Mouse (Mus musculus): Measurements from ENCODE around the gene Tspan4. TPM values are rescaled to one million over a fixed set of nuclear protein-coding genes. Genes with fewer than 3 reads are reported as not detected.
"Not testable (repeated sequence)": the region's sequence is repeated elsewhere in the genome, so short reads cannot be mapped to it uniquely, and the experiment has no call there.

Tspan4 gene
- polyA plus RNA-seq, 1 experiment from 2014 or later, result 38.7 TPM

DNA sequence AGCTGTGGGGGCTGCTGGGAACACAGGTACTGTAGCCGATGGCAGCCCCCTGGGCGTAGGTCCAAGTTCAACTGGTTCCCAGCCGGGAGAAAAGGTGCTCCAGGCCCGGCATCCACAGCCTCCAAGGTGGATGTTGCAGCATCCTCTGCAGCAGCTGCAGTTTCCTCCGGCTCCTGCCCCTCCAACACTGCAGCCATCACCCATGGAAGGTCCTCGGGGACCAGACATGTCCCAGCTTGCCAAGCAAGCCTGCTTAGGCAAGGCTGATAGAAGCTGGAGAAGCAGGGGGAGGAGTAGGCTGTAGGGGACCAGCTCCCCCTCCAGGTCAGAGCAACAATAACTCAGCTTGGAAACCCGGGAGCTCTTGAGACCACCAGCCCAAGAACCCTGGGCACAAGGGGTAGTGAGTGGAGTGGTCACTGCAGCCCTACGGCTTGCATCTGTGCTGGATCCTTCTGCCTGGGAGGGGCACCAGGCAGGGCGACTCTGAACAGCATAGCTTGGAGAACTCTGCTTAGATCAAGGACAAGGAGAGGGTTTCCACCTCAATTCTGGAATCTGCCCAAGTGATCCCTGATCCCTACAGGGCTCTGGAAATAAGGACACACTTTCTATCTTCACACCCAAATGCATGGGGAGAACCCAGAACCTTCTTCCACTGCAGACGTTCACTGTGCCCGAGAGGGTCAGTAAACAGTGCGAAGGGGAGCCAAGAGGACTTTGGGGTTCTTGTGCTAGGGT, 31.8 kb upstream of the Tspan4 start:
- no peaks in the 10 kb centered on the region for H3K9me3 ChIP-seq (replicated peaks)
- H3K4me1 ChIP-seq, result peaks cover 54% of the 10 kb centered on the region
- peak overlapping the region; percentile 85 for H3K27ac ChIP-seq (replicated peaks)
- peak; percentile 60 for DNase-seq (ENCODE audit: low spot score)
- peaks cover 44% of the 10 kb centered on the region for H3K36me3 ChIP-seq
- WGBS, result 29% methylated on average over 12 of the region's 12 CpGs
- peak overlapping the region; percentile 58 for H3K4me3 ChIP-seq
- H3K27me3 ChIP-seq (ENCODE audit: low read depth, poor library complexity, severe bottlenecking), result no peaks in the 10 kb centered on the region

DNA sequence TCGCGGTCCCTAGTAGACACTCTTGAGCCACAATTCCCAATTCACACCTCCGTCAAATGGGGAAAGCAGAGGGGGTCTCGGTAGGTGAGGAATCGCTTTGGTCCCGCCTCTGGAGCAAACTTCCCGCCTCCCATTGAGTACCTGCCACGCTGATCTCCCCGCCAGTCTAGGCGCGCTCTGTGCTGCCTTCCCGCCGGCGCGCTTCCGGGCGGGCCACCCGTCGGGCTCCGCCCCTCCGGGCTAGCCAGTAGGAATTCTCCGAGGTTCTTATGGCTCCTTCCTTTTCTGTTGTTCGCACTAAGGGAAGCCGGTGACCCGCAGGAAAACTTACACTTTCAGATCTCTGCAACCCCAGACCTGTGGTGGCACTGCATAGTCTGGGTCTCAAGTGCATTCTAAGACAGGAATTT, 31.2 kb upstream of the Tspan4 start, which contains the start of gene Pidd1:
Gene Pidd1, minus strand, starts transcription at position 198 of the 410 bp plus-strand sequence.
- Histone ChIP-seq H3K4me3 (peak within 1 kb of the TSS; percentile 58), H3K27ac (replicated peaks) (peak within 1 kb of the TSS; percentile 85), H3K27me3 (ENCODE audit: low read depth, poor library complexity, severe bottlenecking) (no peaks in the 10 kb centered on the region), H3K36me3 (peaks cover 44% of the 10 kb centered on the region), H3K4me1 (peaks cover 59% of the 10 kb centered on the region), H3K9me3 (replicated peaks) (no peaks in the 10 kb centered on the region)
- WGBS, result under 1% methylated on average over 25 of the region's 25 CpGs
- DNase-seq (ENCODE audit: low spot score), result peak; percentile 79

DNA sequence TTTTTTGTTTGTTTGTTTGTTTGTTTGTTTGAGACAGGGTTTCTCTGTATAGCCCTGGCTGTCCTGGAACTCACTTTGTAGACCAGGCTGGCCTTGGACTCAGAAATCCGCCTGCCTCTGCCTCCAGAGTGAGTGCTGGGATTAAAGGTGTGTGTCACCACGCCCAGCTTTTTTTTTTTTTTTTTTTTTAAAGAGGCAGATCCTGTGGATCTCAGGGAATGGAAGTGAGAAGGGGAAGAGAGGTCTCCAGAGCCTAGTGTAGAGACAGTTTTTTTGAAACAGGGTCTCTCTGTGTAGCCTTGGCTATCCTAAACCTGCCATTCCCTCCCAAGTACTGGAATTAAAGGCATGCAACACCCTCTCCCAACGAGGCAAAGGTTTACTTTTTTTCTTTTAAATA, 28.7 kb upstream of the Tspan4 start:
- H3K27me3 ChIP-seq (ENCODE audit: low read depth, poor library complexity, severe bottlenecking); DNase-seq (ENCODE audit: low spot score); H3K27ac ChIP-seq (replicated peaks); H3K9me3 ChIP-seq (replicated peaks): not testable (repeated sequence)
- Histone ChIP-seq H3K4me1 (peaks cover 58% of the 10 kb centered on the region), H3K4me3 (peak overlapping the region; percentile 83; the same call in 1 of the 2 replicates), H3K36me3 (peaks cover 44% of the 10 kb centered on the region)
- WGBS, result 85% methylated on average over 3 of the region's 3 CpGs

DNA sequence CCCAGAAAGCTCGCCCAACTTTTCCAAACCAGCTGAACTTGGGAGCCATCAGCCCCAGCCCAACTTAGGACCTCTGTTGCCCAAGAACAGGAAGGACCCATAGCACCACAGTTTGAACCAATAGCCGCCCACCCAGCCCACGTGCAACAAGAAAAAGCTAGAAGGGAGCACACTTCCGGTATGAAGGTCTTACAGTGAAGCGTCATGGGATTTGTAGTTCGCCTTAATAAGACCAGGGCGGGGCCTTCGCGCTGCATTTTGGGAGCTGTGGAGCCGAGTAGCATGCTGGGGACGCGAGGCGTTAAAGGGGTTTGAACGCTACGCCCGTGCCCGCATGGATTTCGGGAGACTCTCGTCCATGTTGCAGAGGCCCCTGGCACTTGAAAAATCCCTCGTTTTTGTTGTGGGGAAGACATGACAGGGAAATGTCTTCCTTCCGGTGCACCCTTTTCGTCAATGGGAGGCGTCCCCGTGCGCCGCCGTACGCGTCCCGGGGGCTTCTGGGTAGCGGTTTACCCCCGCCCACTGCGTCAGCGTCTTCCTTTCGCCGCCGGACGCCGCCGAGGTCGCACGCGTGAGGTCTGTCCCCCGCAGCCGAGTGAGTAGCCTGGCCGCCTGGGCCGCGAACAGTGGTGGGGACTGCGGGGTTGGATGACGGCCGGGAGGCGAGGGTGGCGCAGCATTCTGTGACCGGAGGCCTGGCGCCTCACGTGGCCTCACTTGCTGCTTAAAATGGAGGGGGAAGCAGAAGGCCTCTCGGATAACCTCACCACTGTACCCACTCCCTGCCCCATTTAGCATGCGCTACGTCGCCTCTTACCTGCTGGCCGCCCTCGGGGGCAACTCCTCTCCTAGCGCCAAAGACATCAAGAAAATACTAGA, 27.7 kb upstream of the Tspan4 start, which contains the start of gene Rplp2:
Gene Rplp2, plus strand, starts transcription at position 261 of the 882 bp plus-strand sequence.
- Histone ChIP-seq H3K4me1 (peaks cover 48% of the 10 kb centered on the region), H3K9me3 (replicated peaks) (no peaks in the 10 kb centered on the region), H3K27ac (replicated peaks) (peak within 1 kb of the TSS; percentile 94), H3K27me3 (ENCODE audit: low read depth, poor library complexity, severe bottlenecking) (no peaks in the 10 kb centered on the region), H3K36me3 (peaks cover 44% of the 10 kb centered on the region), H3K4me3 (peak within 1 kb of the TSS; percentile 83)
- WGBS, result under 1% methylated on average over 63 of the region's 63 CpGs
- peak; percentile 95 for DNase-seq (ENCODE audit: low spot score)

DNA sequence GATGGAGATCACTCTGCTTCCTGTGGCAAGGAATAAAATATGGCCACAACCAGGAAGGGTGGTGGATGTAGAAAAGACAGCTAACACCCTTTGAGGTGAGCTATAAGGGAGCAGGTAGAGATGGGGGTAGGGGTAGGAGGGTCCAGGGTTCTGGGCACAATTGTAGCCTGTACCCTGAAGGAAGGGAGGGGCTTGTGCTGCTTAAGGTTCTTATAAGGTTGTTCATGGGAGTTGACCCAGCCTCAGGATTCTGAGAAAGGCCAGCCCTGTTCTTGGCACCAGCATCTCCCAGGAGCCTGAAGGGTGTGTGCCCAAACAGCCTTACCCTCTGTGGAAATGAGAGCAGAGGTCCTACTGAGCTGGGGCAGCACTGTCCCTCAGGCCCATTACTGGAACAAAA, 23.1 kb upstream of the Tspan4 start:
- no peak overlapping the region for H3K4me3 ChIP-seq
- H3K27me3 ChIP-seq (ENCODE audit: low read depth, poor library complexity, severe bottlenecking), result peaks cover 9% of the 10 kb centered on the region
- H3K36me3 ChIP-seq, result peaks cover 43% of the 10 kb centered on the region
- no peaks in the 10 kb centered on the region for H3K9me3 ChIP-seq (replicated peaks)
- peaks cover 45% of the 10 kb centered on the region for H3K4me1 ChIP-seq
- no peak overlapping the region for H3K27ac ChIP-seq (replicated peaks)
- no peak for DNase-seq (ENCODE audit: low spot score)

DNA sequence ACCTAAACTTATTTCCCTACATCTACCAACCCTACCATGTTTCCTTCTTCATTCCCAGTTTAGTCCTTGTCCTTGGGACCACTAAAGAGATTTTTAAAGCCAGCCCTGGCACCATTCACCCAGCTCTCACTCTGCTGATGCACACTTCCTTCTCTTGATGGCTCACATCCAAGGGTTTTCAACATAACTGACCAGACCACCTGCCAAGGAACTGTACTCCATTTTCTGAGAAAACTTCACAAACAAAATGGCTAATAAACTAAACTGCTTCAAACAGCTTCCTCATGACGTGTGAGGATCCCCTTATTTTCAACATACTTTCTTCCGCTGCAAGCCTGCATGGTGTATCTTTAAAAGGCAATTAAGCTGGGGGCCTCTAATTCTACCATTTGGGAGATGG, 21.4 kb upstream of the Tspan4 start:
- Histone ChIP-seq H3K27ac (replicated peaks) (no peak overlapping the region), H3K9me3 (replicated peaks) (no peaks in the 10 kb centered on the region), H3K36me3 (peaks cover 39% of the 10 kb centered on the region), H3K4me3 (no peak overlapping the region), H3K4me1 (peaks cover 41% of the 10 kb centered on the region), H3K27me3 (ENCODE audit: low read depth, poor library complexity, severe bottlenecking) (peaks cover 19% of the 10 kb centered on the region)
- WGBS, result 86% methylated on average over 2 of the region's 2 CpGs
- no peak for DNase-seq (ENCODE audit: low spot score)

DNA sequence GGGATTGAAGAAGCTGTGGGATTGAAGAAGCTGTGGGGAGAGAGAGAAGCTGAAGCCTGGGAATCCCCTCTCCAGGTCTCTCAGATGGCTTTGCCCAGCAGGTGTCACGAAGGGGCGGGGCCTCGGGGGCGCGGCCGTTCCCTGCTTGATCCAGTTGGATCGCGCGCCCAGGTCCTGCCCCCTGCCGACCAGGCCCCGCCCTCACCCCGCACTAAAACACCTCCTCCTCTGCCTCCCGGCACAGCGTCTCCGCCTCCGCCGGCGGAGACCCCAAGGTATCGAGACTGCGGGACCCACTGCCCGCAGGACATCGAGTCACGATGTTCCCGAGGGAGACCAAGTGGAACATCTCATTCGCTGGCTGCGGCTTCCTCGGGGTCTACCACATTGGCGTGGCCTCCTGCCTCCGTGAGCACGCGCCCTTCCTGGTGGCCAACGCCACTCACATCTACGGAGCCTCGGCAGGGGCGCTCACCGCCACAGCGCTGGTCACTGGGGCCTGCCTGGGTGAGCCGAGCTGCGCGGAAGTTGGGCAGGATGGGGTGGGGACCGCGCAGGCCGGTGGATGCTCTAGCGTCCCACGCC, 20.0 kb upstream of the Tspan4 start, which contains the start of gene Pnpla2:
Gene Pnpla2, plus strand, starts transcription at position 232 of the 585 bp plus-strand sequence.
- peaks cover 33% of the 10 kb centered on the region for H3K4me1 ChIP-seq
- DNase-seq (ENCODE audit: low spot score), result peak; percentile 90
- H3K9me3 ChIP-seq (replicated peaks), result no peaks in the 10 kb centered on the region
- peaks cover 36% of the 10 kb centered on the region for H3K36me3 ChIP-seq
- under 1% methylated on average over 45 of the region's 45 CpGs for WGBS
- H3K27me3 ChIP-seq (ENCODE audit: low read depth, poor library complexity, severe bottlenecking), result peaks cover 32% of the 10 kb centered on the region
- peak within 1 kb of the TSS; percentile 76 for H3K4me3 ChIP-seq
- H3K27ac ChIP-seq (replicated peaks), result peak within 1 kb of the TSS; percentile 82

DNA sequence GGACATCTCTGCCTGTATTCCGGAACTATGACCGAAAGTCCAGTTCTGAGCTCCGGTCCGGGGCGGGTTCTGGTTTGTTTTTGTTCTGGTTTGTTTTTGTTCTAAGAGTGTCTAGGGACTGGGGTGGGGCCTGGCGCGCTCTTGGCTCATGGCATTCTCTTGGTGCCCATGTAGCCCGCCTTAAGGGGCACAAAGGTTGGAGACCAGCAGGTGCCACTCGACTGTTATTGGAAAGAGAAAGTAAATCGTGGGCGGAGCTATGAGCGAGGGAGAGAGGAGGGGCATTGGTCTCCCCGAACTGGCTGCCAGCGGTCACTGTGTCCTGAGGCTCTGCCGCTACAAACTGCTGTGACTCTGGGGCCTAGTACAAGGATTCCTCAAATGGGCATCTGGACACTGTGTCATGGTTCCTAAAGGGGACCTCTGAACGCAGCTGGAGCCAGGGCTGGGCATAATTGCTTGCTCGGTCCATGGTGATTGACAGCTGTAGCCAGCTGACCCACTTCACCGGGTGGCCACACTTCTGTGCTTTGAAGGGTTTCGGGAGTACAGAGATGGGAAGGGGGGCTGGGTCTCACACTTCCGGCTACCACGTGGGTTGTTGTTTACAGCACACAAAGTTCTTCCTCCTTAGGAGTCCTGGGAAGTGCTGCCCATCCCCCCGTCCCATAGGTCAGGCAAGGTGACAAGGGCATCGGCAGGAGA, 19.3 kb upstream of the Tspan4 start:
- Histone ChIP-seq H3K4me1 (peaks cover 32% of the 10 kb centered on the region), H3K36me3 (peaks cover 29% of the 10 kb centered on the region), H3K27me3 (ENCODE audit: low read depth, poor library complexity, severe bottlenecking) (peaks cover 39% of the 10 kb centered on the region), H3K4me3 (peak overlapping the region; percentile 76), H3K27ac (replicated peaks) (peak overlapping the region; percentile 82), H3K9me3 (replicated peaks) (no peaks in the 10 kb centered on the region)
- WGBS, result 1% methylated on average over 23 of the region's 23 CpGs
- peak; percentile 57 for DNase-seq (ENCODE audit: low spot score)

DNA sequence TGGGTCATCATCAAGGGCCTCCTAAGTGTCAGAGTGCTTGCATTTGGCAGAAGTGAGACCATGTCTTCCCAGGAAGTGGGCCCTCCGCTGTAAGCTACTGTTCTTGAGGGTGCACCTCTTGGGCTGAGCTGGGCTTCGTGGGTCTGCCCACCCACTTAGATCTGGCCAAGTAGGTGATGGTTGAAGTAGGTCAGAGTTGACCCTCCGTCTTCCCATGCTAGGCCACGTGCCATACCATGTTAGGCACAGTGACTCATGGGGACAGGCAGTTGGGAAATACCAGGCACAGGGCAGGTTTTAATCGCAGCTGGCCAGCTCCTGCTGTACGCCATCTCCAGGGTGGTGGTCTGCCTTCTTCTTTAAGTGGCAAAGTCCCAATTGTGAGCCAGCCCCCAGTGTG, 18.3 kb upstream of the Tspan4 start:
- WGBS, result 95% methylated on average over 6 of the region's 6 CpGs
- Histone ChIP-seq H3K27ac (replicated peaks) (no peak overlapping the region), H3K36me3 (peaks cover 19% of the 10 kb centered on the region), H3K9me3 (replicated peaks) (no peaks in the 10 kb centered on the region), H3K27me3 (ENCODE audit: low read depth, poor library complexity, severe bottlenecking) (peaks cover 49% of the 10 kb centered on the region), H3K4me1 (peaks cover 36% of the 10 kb centered on the region), H3K4me3 (peak overlapping the region; percentile 76; the same call in 1 of the 2 replicates)
- DNase-seq (ENCODE audit: low spot score), result no peak

DNA sequence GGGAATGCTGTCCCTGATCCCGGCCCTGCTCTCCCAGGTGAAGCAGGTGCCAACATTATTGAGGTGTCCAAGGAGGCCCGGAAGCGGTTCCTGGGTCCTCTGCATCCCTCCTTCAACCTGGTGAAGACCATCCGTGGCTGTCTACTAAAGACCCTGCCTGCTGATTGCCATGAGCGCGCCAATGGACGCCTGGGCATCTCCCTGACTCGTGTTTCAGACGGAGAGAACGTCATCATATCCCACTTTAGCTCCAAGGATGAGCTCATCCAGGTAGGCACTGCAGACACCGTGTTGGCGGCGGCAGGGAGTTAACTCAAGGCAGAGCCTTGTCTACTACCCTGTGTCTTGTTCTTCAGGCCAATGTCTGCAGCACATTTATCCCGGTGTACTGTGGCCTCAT, 17.8 kb upstream of the Tspan4 start:
- no peak overlapping the region for H3K4me3 ChIP-seq
- no peak for DNase-seq (ENCODE audit: low spot score)
- H3K36me3 ChIP-seq, result peaks cover 14% of the 10 kb centered on the region
- no peaks in the 10 kb centered on the region for H3K9me3 ChIP-seq (replicated peaks)
- H3K27ac ChIP-seq (replicated peaks), result no peak overlapping the region
- H3K27me3 ChIP-seq (ENCODE audit: low read depth, poor library complexity, severe bottlenecking), result peaks cover 54% of the 10 kb centered on the region
- WGBS, result 95% methylated on average over 14 of the region's 14 CpGs
- peaks cover 41% of the 10 kb centered on the region for H3K4me1 ChIP-seq

DNA sequence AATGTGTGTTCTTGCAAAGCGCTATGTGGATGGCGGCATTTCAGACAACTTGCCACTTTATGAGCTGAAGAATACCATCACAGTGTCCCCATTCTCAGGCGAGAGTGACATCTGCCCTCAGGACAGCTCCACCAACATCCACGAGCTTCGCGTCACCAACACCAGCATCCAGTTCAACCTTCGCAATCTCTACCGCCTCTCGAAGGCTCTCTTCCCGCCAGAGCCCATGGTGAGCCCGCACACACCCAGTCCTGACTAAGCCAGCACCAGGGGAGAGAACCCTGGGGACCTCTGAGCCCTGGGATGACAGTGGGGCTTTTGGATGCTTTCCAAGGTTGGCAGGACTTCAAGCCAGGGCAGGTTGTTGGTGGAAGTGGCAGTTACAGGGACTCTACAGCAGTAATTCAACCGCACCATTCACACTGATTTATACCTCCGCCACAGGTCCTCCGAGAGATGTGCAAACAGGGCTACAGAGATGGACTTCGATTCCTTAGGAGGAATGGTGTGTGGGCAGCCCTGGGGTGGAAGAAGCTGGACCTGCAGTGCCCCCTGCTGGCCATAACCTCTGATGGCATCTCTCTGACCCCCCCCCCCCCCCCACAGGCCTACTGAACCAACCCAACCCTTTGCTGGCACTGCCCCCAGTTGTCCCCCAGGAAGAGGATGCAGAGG, 16.9 kb upstream of the Tspan4 start:
- Histone ChIP-seq H3K27me3 (ENCODE audit: low read depth, poor library complexity, severe bottlenecking) (peaks cover 63% of the 10 kb centered on the region), H3K9me3 (replicated peaks) (no peaks in the 10 kb centered on the region), H3K4me1 (peaks cover 44% of the 10 kb centered on the region), H3K36me3 (peaks cover 12% of the 10 kb centered on the region), H3K27ac (replicated peaks) (no peak overlapping the region), H3K4me3 (no peak overlapping the region)
- 80% methylated on average over 15 of the region's 15 CpGs for WGBS
- peak; percentile 55 for DNase-seq (ENCODE audit: low spot score)
